Mouse (Mus musculus) bone marrow macrophage, adult 2 months (primary cell): ENCODE results near the gene Frem2.

Source experiments
- CTCF ChIP-seq: IDR thresholded peaks from 2 replicates; pipeline ENCODE4 v1.5.1; 2012; ENCODE audit warnings: low read depth, mild to moderate bottlenecking, low read length, moderate library complexity
- POLR2A ChIP-seq: IDR thresholded peaks from 2 replicates; pipeline ENCODE4 v1.6.1; 2012; ENCODE audit warnings: mild to moderate bottlenecking, low read depth, low read length, borderline replicate concordance

DNA sequence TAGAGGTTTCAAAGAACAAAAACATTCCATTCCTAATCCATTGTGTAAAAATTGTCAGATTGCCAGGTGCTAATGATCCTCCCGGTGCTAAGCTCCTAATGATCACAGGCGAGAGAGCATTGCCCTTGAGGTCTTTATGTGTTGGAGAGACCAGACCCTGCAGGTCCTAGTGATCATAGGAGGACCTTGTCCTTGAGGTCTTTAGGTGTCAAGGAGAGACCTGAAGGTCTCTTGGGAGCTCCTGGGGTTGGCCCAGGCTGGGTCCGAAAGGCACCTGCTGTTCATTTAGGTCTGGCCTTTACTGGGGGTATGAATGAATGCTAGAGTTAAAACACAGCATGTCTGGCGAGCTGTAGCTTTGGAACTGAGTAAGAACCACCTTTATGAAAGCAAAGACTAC is 183.0 kb downstream of the Frem2 start:
- no peak for TF ChIP-seq POLR2A
- no peak for TF ChIP-seq CTCF
